13 mouse cellular contexts compared by ENCODE assay signal in genomic region chr9:118997241-118997640, GRCm38 (mm10).
"Had no signal": no experiment of that assay in that cellular context is flagged by ENCODE, and none has a peak within 500 bp of the region (broad histone marks: within the 10 kb centered on the region; RNA-seq: fewer than 3 reads in every experiment).

No protein-coding gene starts in this region.

- ATAC-seq: liver, embryonic 12.5 days; midbrain, embryonic 13.5 days; midbrain, embryonic 15.5 days had no signal

- H3K27me3 ChIP-seq: liver, embryonic 12.5 days; midbrain, embryonic 13.5 days; midbrain, embryonic 15.5 days; neural tube, embryonic 12.5 days; stomach, embryonic 15.5 days had no signal

- H3K9me3 ChIP-seq: liver, embryonic 12.5 days; midbrain, embryonic 10.5 days; midbrain, embryonic 13.5 days; midbrain, embryonic 15.5 days; neural tube, embryonic 12.5 days; stomach, embryonic 15.5 days had no signal

- H3K9ac ChIP-seq: liver, embryonic 12.5 days; liver, embryonic 14.5 days; lung, embryonic 14.5 days; midbrain, embryonic 13.5 days; midbrain, embryonic 15.5 days; neural tube, embryonic 12.5 days; stomach, embryonic 15.5 days had no signal

- H3K27ac ChIP-seq: liver, embryonic 12.5 days; liver, embryonic 14.5 days; midbrain, embryonic 10.5 days; midbrain, embryonic 13.5 days; midbrain, embryonic 15.5 days; neural tube, embryonic 12.5 days; stomach, embryonic 15.5 days; stomach, postnatal 0 days had no signal

- H3K4me3 ChIP-seq: liver, embryonic 12.5 days; midbrain, embryonic 10.5 days; midbrain, embryonic 13.5 days; midbrain, embryonic 15.5 days; neural tube, embryonic 12.5 days; stomach, embryonic 15.5 days had no signal

- H3K4me1 ChIP-seq: midbrain, embryonic 15.5 days; neural tube, embryonic 12.5 days had no signal

- H3K4me2 ChIP-seq: liver, embryonic 12.5 days; lung, embryonic 14.5 days; midbrain, embryonic 13.5 days; midbrain, embryonic 15.5 days; neural tube, embryonic 12.5 days; stomach, embryonic 15.5 days had no signal

- DNase-seq: lung, adult 18-20 months; lung, embryonic 14.5 days; lung, postnatal 10 days; lung, postnatal 4 days; right cerebral cortex, postnatal 14 days had no signal

- H3K36me3 ChIP-seq: midbrain, embryonic 10.5 days; midbrain, embryonic 13.5 days; midbrain, embryonic 15.5 days; neural tube, embryonic 12.5 days; stomach, embryonic 15.5 days had no signal
